Mouse (Mus musculus): ENCODE results near the gene Sytl3. TPM values are rescaled to one million over a fixed set of nuclear protein-coding genes. Genes with fewer than 3 reads are reported as not detected.

Sytl3 gene
- total RNA-seq, 2 experiments from 2014 or later, result 0.62 to 1.2 TPM

GRCm38 (mm10) chr17:6736306-6737272 is 77.7 kb downstream of the Sytl3 start:
- DNase-seq, result no peak

- peak in 1 of 2 experiments; percentile 1 for DNase-seq
Measured at GRCm38 (mm10) chr17:6737273-6737997, 78.5 kb downstream of the Sytl3 start.

- DNase-seq, result no peak
Measured at GRCm38 (mm10) chr17:6738836-6739235, 79.9 kb downstream of the Sytl3 start.

GRCm38 (mm10) chr17:6739266-6739665 is 80.4 kb downstream of the Sytl3 start:
- DNase-seq, result no peak

- no peak for DNase-seq
Measured at GRCm38 (mm10) chr17:6739756-6740155, 80.9 kb downstream of the Sytl3 start.

GRCm38 (mm10) chr17:6740331-6741170 is 81.7 kb downstream of the Sytl3 start:
- DNase-seq, result no peak

GRCm38 (mm10) chr17:6741271-6741670 is 82.4 kb downstream of the Sytl3 start:
- DNase-seq, result no peak

- peak; percentile 73 to 74 for DNase-seq
Measured at GRCm38 (mm10) chr17:6742083-6743038, 83.5 kb downstream of the Sytl3 start.

GRCm38 (mm10) chr17:6743039-6743575 is 84.2 kb downstream of the Sytl3 start:
- DNase-seq, result no peak

- DNase-seq, result no peak
Measured at GRCm38 (mm10) chr17:6743787-6744239, 84.9 kb downstream of the Sytl3 start.

- no peak for DNase-seq
Measured at GRCm38 (mm10) chr17:6744366-6744765, 85.5 kb downstream of the Sytl3 start.

- no peak for DNase-seq
Measured at GRCm38 (mm10) chr17:6744871-6745270, 86.0 kb downstream of the Sytl3 start.

GRCm38 (mm10) chr17:6745503-6745902 is 86.6 kb downstream of the Sytl3 start:
- DNase-seq, result no peak

GRCm38 (mm10) chr17:6745975-6746374 is 87.1 kb downstream of the Sytl3 start:
- no peak for DNase-seq

GRCm38 (mm10) chr17:6746452-6747231 is 87.7 kb downstream of the Sytl3 start:
- peak in 1 of 2 experiments; percentile 62 for DNase-seq

GRCm38 (mm10) chr17:6747478-6747877 is 88.6 kb downstream of the Sytl3 start:
- no peak for DNase-seq

GRCm38 (mm10) chr17:6748779-6749464 is 90.0 kb downstream of the Sytl3 start:
- peak; percentile 51 to 61 for DNase-seq

- peak; percentile 49 to 66 for DNase-seq
Measured at GRCm38 (mm10) chr17:6751221-6751859, 92.4 kb downstream of the Sytl3 start.

- DNase-seq, result no peak
Measured at GRCm38 (mm10) chr17:6752375-6752774, 93.5 kb downstream of the Sytl3 start.
